Mouse (Mus musculus) retina, embryonic 14.5 days (tissue): ENCODE measurements around the gene Tgfb1.

Experiments
- DNase-seq: peaks from one replicate; pipeline ENCODE4 v3.0.0-alpha.2; 2015; ENCODE audit warnings: low spot score

Tgfb1 gene

GRCm38 (mm10) chr7:25686680-25687531 lies at the start of gene Tgfb1:
Gene Tgfb1 (plus strand): TSS chr7:25687002.
- DNase-seq, result peak; percentile 63

GRCm38 (mm10) chr7:25637099-25637498 lies 49.7 kb upstream of the Tgfb1 start:
- DNase-seq, result no peak

DNA sequence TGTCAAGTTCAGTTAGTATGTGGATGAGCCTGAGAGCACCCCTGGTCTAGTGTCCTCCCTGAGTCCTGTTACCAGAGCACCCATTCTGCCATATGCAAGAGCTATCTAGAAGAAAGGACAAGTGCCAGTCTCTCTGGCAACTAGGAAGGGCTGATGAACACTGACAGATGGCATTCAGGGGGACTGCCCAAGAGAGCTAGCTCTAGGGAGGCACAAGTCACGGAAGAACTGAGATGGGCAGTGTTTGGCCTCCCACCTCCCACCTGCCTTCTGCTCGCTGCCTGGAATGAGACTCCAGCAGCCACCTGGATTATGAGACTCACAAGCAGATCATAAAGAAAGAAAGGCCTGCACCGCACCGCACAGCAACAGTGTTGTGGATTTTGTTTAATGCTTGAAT lies 47.0 kb upstream of the Tgfb1 start:
- no peak for DNase-seq

- no peak for DNase-seq
These were observed 42.7 kb upstream of the Tgfb1 start for GRCm38 (mm10) chr7:25644136-25644535.

DNA sequence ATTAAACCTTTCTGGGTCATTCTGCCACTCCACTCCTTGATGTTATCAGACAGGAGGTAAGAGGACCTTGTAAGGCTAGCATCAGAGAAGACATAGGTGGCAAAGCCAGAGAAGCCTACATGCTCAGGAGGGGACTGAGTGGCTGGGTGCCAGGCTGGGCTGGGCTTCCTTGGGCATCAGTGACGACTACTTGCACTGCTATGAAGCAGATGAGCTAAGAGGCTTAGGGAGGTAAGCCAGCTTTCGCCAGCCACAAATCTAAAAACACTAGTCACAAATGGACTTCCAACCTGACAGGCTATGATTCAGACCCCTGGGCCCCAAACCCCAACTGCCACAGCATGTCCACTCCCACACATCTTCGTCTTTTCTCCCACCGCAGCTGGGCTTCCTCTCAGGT lies 42.2 kb upstream of the Tgfb1 start:
- DNase-seq, result no peak

GRCm38 (mm10) chr7:25645074-25645473 lies 41.7 kb upstream of the Tgfb1 start:
- no peak for DNase-seq

DNA sequence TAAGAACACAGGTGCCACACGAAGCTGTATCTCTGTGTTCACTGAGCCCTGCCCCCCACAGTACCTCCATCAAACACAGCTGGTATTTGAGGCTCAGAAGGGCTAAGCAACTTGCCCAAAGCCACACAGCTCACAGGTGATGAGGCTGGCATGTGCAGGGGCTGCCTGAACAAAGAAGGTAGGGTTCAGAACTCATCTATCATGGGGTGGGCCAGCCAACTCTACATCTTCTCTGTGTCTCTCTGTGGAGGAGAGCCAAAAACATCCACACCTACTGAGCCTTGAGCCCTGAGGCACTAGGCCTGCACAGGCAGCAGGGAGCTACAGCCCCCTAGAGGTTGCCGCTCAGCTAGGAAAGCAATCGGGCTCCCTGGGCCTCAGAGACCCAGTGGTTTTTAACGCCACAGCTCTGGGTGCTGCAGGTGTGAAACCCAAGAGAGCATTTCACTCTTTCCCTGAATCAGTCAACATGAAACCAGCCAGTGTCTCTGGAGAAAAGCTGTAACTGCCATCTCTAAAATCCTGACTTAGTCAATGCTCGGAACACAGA lies 39.2 kb upstream of the Tgfb1 start:
- no peak for DNase-seq

- no peak for DNase-seq
These were observed 37.0 kb upstream of the Tgfb1 start for GRCm38 (mm10) chr7:25649839-25650238.

- no peak for DNase-seq
These were observed 35.5 kb upstream of the Tgfb1 start for GRCm38 (mm10) chr7:25651281-25651680.

- no peak for DNase-seq
These were observed 34.5 kb upstream of the Tgfb1 start for GRCm38 (mm10) chr7:25652244-25652759.

- DNase-seq, result no peak
These were observed 31.0 kb upstream of the Tgfb1 start for GRCm38 (mm10) chr7:25655601-25656428.

DNA sequence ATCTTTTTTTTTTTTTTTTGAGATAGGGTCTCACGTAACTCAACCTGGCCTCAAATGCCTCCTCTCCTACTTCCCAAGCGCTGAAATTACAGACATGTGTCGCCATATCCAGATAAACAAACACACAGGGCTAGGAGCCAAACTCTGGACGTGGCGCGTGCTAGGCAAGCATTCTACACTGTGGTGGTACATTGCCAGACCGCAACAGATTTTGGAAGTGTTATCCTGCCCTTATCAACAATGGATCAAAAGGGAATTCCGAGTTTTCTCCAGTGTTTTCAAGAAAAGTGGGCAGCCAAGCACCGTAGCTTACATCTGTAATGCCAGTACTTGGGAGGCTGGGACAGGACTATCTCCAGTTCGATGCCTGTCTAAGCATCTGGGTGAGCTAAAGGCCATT lies 29.0 kb upstream of the Tgfb1 start:
- DNase-seq, result no peak

DNA sequence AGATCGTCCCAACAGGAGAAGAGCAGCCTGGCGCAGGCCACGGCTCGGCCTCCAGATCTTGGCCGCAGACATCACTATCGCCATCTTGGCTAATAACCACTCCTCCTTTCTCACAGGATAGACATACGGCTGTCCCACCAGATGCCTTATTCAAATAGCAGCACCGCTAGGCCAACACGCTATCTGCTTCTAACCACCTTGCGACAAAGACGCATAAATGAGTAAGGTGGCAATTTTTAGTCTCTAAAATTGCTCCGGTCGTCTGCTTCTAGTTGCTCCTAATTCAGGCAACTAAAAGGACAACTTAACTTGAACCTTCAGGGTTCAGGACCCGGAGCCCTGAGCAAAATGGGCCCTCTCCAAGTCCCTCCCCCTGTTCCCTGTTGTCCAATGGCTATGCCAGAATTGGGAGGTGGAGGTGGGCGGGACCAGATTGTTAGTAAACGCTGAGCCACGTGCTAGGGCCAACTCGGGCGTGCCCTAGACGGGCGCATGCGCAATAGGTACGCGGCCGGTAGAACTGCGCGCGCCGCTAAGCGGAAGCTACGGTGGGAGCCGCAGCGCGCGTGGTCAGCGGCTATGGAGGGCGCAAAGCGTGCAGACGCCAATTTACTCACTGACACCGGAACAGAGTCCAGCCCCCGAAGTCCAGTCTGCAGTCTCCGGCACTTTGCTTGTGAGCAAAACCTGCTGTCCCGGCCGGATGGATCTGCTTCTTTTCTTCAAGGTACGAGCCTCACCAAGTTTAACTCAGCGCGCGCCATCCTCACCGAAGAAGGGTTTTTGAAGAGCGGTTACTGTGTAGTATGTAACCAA lies 27.9 kb upstream of the Tgfb1 start, which contains the start of the genes Bckdha and Exosc5:
TSS of gene Bckdha (minus strand) at position 325 of the 816 bp plus-strand sequence.
TSS of gene Exosc5 (plus strand) at position 508 of the 816 bp plus-strand sequence.
- DNase-seq, result peak; percentile 100

DNA sequence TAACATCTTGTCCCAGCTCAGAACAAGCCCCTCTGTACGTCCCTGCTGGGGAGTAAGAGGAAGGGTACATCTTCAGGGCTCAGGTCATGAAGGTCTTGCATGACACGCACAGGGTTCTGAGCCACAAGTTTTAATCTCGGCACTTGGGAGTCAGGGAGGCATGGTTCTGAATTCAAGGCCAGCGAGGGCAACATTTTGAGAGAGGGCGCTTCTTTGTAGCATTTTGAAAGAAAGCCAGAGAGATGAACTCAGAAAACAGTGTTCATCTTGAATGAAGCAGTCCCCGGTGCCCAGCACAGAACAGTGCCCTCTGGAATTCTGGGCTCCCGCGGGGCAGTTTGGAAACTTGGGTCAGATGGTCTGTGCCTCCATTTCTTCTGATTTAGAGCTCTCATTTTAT lies 20.4 kb upstream of the Tgfb1 start:
- no peak for DNase-seq

GRCm38 (mm10) chr7:25669158-25669557 lies 17.6 kb upstream of the Tgfb1 start:
- DNase-seq, result no peak

DNA sequence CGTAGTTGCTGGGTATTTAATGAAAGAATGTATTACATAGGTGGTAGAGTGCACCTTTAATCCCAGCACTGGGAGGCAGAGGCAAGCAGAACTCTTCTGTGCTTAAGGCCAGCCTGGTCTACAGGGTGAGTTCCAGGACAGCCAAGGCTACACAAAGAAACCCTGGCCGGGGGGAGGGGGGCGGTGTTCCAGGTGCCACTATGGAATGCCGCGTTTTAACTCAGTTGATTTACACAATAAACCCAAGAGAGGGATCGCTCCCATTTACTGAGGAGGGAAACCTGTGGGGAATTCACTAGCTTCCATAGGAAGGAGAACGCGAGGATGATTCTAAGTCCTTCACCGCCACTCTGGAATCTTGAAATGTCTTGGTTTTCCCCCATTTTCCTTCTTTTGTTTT lies 17.2 kb upstream of the Tgfb1 start:
- no peak for DNase-seq

DNA sequence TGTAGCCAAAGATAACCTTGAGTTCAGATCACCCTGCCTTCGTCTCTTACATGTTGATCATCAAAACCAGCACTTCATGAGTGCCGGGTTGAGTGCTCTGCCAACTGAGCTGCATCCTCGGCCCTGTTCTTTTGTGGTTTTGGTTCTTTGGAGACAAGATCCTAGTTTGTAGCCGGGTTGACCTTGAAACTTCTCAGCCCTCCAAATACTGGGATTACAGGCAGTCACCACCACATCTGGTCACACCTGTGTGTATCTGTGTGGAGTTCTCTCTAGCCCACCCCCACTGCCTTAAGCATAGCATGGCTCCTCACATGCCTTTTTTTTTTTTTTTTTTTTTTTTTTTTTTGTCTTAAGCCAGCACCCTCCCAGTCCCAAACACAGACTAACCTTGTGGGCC lies 16.7 kb upstream of the Tgfb1 start:
- no peak for DNase-seq

DNA sequence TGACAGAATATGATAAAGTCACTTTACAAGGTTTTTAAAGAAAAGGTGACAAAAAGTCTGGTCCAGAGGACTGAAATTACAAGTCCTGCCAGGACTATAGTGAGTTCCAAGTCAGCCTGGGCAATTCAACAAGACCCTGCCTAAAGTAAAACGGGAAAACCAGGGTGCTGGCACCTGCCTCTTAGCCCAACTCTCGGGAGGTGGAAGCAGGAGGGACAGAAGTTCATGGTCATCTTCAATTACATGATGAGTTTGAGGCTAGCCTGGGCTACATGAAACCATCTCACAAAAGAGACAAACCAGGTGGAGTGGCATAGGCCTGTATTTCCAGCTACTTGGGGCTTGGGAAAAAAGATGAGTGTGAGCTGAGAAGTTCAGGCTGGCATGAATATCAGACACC lies 15.1 kb upstream of the Tgfb1 start:
- no peak for DNase-seq

- DNase-seq, result no peak
These were observed 14.4 kb upstream of the Tgfb1 start for GRCm38 (mm10) chr7:25672442-25672841.

DNA sequence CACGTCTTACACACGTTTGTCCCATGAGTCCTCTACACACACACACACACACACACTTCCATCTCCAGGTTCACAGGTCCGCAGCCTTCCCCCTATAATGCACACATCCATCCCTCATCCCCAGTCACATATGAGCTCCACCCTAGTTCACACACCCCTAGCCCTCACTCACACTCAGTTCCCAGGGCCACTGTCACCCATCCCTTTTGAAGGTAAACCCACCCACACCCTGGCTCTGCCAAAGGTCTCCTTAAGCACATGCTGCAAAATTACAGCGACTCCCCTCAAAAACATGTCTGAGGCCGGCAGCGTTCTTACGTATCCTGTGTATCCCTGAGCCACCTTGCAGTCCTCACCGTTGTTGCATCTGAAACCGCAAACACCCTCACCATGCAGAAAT lies 12.5 kb upstream of the Tgfb1 start:
- no peak for DNase-seq

GRCm38 (mm10) chr7:25674719-25675300 lies 12.0 kb upstream of the Tgfb1 start, which contains the start of gene Tmem91:
Gene Tmem91 (minus strand): TSS chr7:25675166.
- no peak for DNase-seq
